ENCODE assay signal across 26 mouse cellular contexts in genomic region chrX:134889634-134890033, GRCm38 (mm10).
"Had no signal": no experiment of that assay in that cellular context is flagged by ENCODE, and none has a peak within 500 bp of the region (broad histone marks: within the 10 kb centered on the region; RNA-seq: fewer than 3 reads in every experiment).

No protein-coding gene starts in this region.

- H3K4me1 ChIP-seq: heart, embryonic 13.5 days; heart, embryonic 15.5 days; intestine, embryonic 15.5 days; limb, embryonic 10.5 days; limb, embryonic 12.5 days; liver, embryonic 12.5 days; liver, embryonic 15.5 days had no signal

- H3K27me3 ChIP-seq: heart, embryonic 13.5 days; heart, embryonic 15.5 days; intestine, embryonic 15.5 days; liver, embryonic 12.5 days; liver, embryonic 15.5 days had no signal

- H3K27ac ChIP-seq: heart, adult 2 months; heart, embryonic 13.5 days; heart, embryonic 15.5 days; hindbrain, embryonic 14.5 days; intestine, embryonic 15.5 days; layer of hippocampus, adult 2 months; left cerebral cortex, adult 2 months; limb, embryonic 10.5 days; limb, embryonic 12.5 days; liver, embryonic 12.5 days; liver, embryonic 15.5 days had no signal

- H3K9me3 ChIP-seq: heart, embryonic 13.5 days; heart, embryonic 15.5 days; intestine, embryonic 15.5 days; limb, embryonic 10.5 days; limb, embryonic 12.5 days; liver, embryonic 12.5 days; liver, embryonic 15.5 days had no signal

- ATAC-seq: hindbrain, embryonic 16.5 days; inflammation-experienced regulatory T-cells, adult 6 months; intestine, embryonic 15.5 days; intestine, postnatal 0 days; liver, embryonic 12.5 days had no signal

- DNase-seq: gastrocnemius, postnatal 14 days; gastrocnemius, postnatal 36 days; heart, adult 11 months; heart, adult 2 months; heart, postnatal 14 days; heart, postnatal 36 days; kidney, adult 18-20 months; kidney, adult 8-10 months; kidney, postnatal 10 days; kidney, postnatal 25 days; kidney, postnatal 4 days; liver had no signal

- H3K4me3 ChIP-seq: heart, adult 2 months; heart, embryonic 13.5 days; heart, embryonic 15.5 days; intestine, embryonic 15.5 days; layer of hippocampus, adult 2 months; left cerebral cortex, adult 2 months; limb, embryonic 10.5 days; limb, embryonic 12.5 days; liver, embryonic 12.5 days; liver, embryonic 15.5 days had no signal

- H3K9ac ChIP-seq: heart, embryonic 13.5 days; heart, embryonic 15.5 days; hindbrain, embryonic 14.5 days; intestine, embryonic 15.5 days; limb, embryonic 12.5 days; liver, embryonic 12.5 days; liver, embryonic 15.5 days had no signal

- H3K36me3 ChIP-seq: heart, embryonic 13.5 days; heart, embryonic 15.5 days; intestine, embryonic 15.5 days; limb, embryonic 10.5 days; limb, embryonic 12.5 days; liver, embryonic 12.5 days; liver, embryonic 15.5 days had no signal

- H3K4me2 ChIP-seq: heart, embryonic 11.5 days; heart, embryonic 13.5 days; heart, embryonic 15.5 days; hindbrain, embryonic 14.5 days; intestine, embryonic 15.5 days; limb, embryonic 12.5 days; liver, embryonic 12.5 days; liver, embryonic 15.5 days had no signal
